Mouse (Mus musculus): ENCODE measurements at regions not wholly inside any gene's neighbourhood (a gene's known extent, or its start where the extent isn't known, plus 50 kb on each side); places are given as distances from the start of the nearest gene placed in this dataset.

DNA sequence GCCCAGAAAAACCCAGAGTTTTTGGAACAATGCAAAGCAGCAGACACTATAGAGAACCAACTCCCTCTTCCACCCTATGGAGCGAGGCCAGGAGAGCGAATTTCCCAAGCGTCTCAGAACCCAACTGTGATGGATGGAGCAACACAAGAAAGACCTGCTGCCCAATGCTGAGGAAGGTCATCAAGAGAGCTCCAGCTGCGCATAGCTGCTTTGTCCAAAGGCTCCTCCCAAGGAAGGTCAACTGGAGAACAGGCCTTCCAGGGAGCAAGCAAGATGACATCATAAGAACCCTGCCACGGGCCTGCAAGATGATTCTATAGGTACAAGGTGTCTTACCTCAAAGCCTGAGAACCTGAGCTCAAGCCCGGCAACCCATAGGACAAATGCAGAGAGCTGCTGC is 104.5 kb upstream of the Lpar1 start:
- TF ChIP-seq ZNF384 (IDR thresholded peaks at IDR 0.05; ENCODE audit: low read depth, low read length) (no peak), ZC3H11A (IDR thresholded peaks at IDR 0.05; ENCODE audit: borderline replicate concordance, low read depth, low read length) (no peak), CHD2 (IDR thresholded peaks at IDR 0.05; ENCODE audit: low read depth, low read length) (no peak)

Measured in ES-E14 (cell line).